Mouse (Mus musculus) forebrain, embryonic 11.5 days (tissue): ENCODE measurements around the gene Fam114a1. TPM values are rescaled to one million over a fixed set of nuclear protein-coding genes. Genes with fewer than 3 reads are reported as not detected.
A peak's percentile ranks its signal among the peaks of the same experiment; 100 is the strongest.

ENCODE experiments used
- ATAC-seq: fragments of 200-750 bp; cut with Nextera tagmentation; replicated peaks from 2 replicates; pipeline ENCODE4 v1.8.0; 2017; ENCODE audit warnings: moderate TSS enrichment; ENCODE audit not compliant: low FRiP score
- DNase-seq: peaks from one replicate; pipeline ENCODE4 v3.0.0-alpha.2; 2017; ENCODE audit warnings: low spot score
- H3K27ac ChIP-seq: fragments of 300-500 bp; sonication (generic); 2 replicates; pipeline ENCODE4 v1.5.1; 2014; ENCODE audit warnings: low read depth, low read length
- H3K27me3 ChIP-seq: fragments of 300-500 bp; sonication (generic); 2 replicates; pipeline ENCODE4 v1.6.1; 2014; ENCODE audit warnings: mild to moderate bottlenecking, low read length, mixed read lengths; ENCODE audit not compliant: control insufficient read depth, insufficient read depth
- H3K36me3 ChIP-seq: fragments of 300-500 bp; sonication (generic); 2 replicates; pipeline ENCODE4 v1.6.1; 2014; ENCODE audit warnings: mild to moderate bottlenecking, low read length, moderate library complexity, mixed read lengths; ENCODE audit not compliant: control insufficient read depth, insufficient read depth
- H3K4me1 ChIP-seq: fragments of 300-500 bp; sonication (generic); replicated peaks from 2 replicates; pipeline ENCODE4 v1.6.1; 2014; ENCODE audit warnings: low read length, mixed read lengths; ENCODE audit not compliant: control insufficient read depth, insufficient read depth
- H3K4me2 ChIP-seq: fragments of 300-500 bp; sonication (generic); 2 replicates; pipeline ENCODE4 v1.6.1; 2014; ENCODE audit warnings: low read depth, mild to moderate bottlenecking, low read length, moderate library complexity, mixed read lengths; ENCODE audit not compliant: severe bottlenecking
- H3K4me3 ChIP-seq: fragments of 300-500 bp; sonication (generic); 2 replicates; pipeline ENCODE4 v1.5.1; 2014; ENCODE audit warnings: low read depth, low read length
- H3K9ac ChIP-seq: fragments of 300-500 bp; sonication (generic); 2 replicates; pipeline ENCODE4 v1.6.1; 2014; ENCODE audit warnings: low read length
- H3K9me3 ChIP-seq: fragments of 300-500 bp; sonication (generic); 2 replicates; pipeline ENCODE4 v1.6.1; 2016; ENCODE audit warnings: low read length, mixed read lengths; ENCODE audit not compliant: control insufficient read depth
- WGBS: fragments of 180-500 bp; shearing (Covaris S2); extraction: QIAGEN DNeasy Blood & Tissue Kit; methylation state at CpG from one replicate; pipeline ENCODE4 v1.1.7; 2014; 5-methylcytosine and 5-hydroxymethylcytosine counted together
- polyA plus RNA-seq: library from polyadenylated mRNA; unstranded; fragments of >200 nt; fragmentation: Nextera tagmentation; extraction: Ambion mirVana; gene quantifications from 2 replicates; pipeline ENCODE4 v1.2.1, GENCODE M21; 2014

Gene Fam114a1
- polyA plus RNA-seq, 1 experiment from 2014 or later = 16.1 TPM

DNA sequence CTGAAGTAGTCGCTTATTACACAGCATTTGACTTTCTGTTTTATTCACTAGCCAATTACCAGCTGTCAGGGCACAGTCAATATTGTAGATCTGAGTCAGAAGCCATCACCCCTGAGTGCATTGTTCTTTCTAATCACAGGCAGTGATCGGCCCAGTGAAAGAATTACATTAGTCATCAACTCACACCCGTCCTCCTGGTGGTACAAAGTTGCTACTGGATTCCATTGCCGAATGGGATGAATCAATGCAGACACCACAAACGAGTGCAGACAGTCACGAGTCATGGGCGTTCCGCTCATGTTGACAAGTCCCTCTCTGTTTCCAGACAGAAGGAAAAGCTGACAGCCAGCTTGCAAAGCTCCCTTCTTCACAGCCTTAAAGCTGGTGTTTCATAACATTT is 22.7 kb downstream of the Fam114a1 start:
- Histone ChIP-seq H3K27me3 (no peaks in the 10 kb centered on the region), H3K4me2 (no peak overlapping the region), H3K9me3 (no peaks in the 10 kb centered on the region), H3K9ac (no peak overlapping the region), H3K4me1 (no peaks in the 10 kb centered on the region), H3K4me3 (no peak overlapping the region), H3K36me3 (no peaks in the 10 kb centered on the region), H3K27ac (no peak overlapping the region)
- ATAC-seq (no peak), DNase-seq (no peak)
- 68% methylated on average over 8 of the region's 8 CpGs for WGBS

GRCm38 (mm10) chr5:64995408-64995807 is 25.5 kb downstream of the Fam114a1 start:
- 94% methylated on average over 2 of the region's 2 CpGs for WGBS
- H3K27ac ChIP-seq = no peak overlapping the region
- H3K9me3 ChIP-seq = no peaks in the 10 kb centered on the region
- no peak for DNase-seq
- no peak overlapping the region for H3K9ac ChIP-seq
- ATAC-seq = no peak
- no peak overlapping the region for H3K4me3 ChIP-seq
- H3K4me2 ChIP-seq = no peak overlapping the region
- H3K36me3 ChIP-seq = no peaks in the 10 kb centered on the region
- no peaks in the 10 kb centered on the region for H3K27me3 ChIP-seq
- no peaks in the 10 kb centered on the region for H3K4me1 ChIP-seq

DNA sequence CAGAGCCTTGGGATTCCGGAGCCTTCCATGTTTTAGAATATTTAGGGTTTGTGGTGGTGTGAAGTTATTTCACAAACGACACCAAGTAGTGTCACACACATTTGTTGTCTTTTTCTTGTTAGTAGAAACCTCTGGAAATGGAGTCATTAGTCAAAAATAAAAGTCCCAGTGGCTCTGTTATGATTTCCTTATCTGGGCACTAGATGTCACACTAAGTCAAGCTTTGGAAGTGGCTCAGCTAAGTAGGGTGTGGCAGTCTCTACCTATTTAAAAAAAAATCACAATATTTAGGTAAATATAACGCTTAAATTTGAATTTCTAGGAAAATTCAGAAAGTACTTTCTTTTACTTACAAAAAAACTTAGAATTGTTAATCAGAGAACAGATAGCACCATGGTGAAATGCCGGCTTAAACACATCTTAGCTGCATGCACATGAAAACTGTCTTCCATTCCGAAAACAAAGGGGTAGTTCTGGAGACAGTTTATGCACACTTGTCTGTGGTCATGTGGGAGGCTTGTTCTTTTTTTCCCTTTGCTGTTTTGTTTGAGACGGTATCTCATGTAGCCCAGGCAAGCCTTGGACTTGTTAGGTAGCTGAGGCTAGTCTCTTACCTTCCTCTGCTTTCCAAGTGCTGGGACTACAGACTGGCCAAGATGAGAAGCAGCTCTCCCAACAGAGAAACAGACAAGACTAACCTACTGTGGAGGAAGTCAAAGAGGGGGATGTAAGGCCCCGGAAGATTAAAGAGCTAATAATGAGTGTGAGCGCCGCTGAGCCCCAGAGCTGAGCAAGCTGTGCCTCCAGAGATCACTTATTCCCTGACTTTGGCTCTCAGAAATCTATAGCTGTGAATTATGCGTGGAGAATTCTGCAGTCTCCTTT is 33.3 kb downstream of the Fam114a1 start:
- peak overlapping the region; percentile 47 for H3K27ac ChIP-seq
- H3K9ac ChIP-seq = no peak overlapping the region
- WGBS = 50% methylated on average over 10 of the region's 10 CpGs
- DNase-seq (no peak), ATAC-seq (0 out of 2 replicates have a peak, but pooled peaks have one; percentile 30)
- no peak overlapping the region for H3K4me2 ChIP-seq
- no peaks in the 10 kb centered on the region for H3K36me3 ChIP-seq
- no peaks in the 10 kb centered on the region for H3K9me3 ChIP-seq
- peaks cover 4% of the 10 kb centered on the region; the same call in 1 of the 2 replicates for H3K4me1 ChIP-seq
- no peak overlapping the region for H3K4me3 ChIP-seq
- H3K27me3 ChIP-seq = no peaks in the 10 kb centered on the region

GRCm38 (mm10) chr5:65003946-65004535 is 34.2 kb downstream of the Fam114a1 start:
- Histone ChIP-seq H3K9ac (no peak overlapping the region), H3K36me3 (no peaks in the 10 kb centered on the region), H3K4me1 (peaks cover 4% of the 10 kb centered on the region; the same call in 1 of the 2 replicates), H3K9me3 (no peaks in the 10 kb centered on the region), H3K27ac (no peak overlapping the region), H3K4me3 (no peak overlapping the region), H3K4me2 (no peak overlapping the region), H3K27me3 (no peaks in the 10 kb centered on the region)
- DNase-seq (no peak), ATAC-seq (no peak)
- WGBS = 55% methylated on average over 7 of the region's 7 CpGs

GRCm38 (mm10) chr5:65005251-65005650 is 35.4 kb downstream of the Fam114a1 start:
- 92% methylated on average over 4 of the region's 4 CpGs for WGBS
- Histone ChIP-seq H3K27me3 (no peaks in the 10 kb centered on the region), H3K4me1 (peaks cover 4% of the 10 kb centered on the region; the same call in 1 of the 2 replicates), H3K9me3 (no peaks in the 10 kb centered on the region), H3K9ac (no peak overlapping the region), H3K36me3 (no peaks in the 10 kb centered on the region), H3K4me2 (no peak overlapping the region), H3K27ac (no peak overlapping the region), H3K4me3 (no peak overlapping the region)
- no peak for ATAC-seq
- DNase-seq = no peak

- Histone ChIP-seq H3K27me3 (no peaks in the 10 kb centered on the region), H3K9me3 (no peaks in the 10 kb centered on the region), H3K27ac (no peak overlapping the region), H3K4me3 (no peak overlapping the region), H3K9ac (no peak overlapping the region), H3K4me1 (peaks cover 4% of the 10 kb centered on the region; the same call in 1 of the 2 replicates), H3K36me3 (no peaks in the 10 kb centered on the region), H3K4me2 (no peak overlapping the region)
- ATAC-seq (no peak), DNase-seq (no peak)
- 45% methylated on average over 4 of the region's 4 CpGs for WGBS
Observed at GRCm38 (mm10) chr5:65006011-65006491, 36.2 kb downstream of the Fam114a1 start.

- whole genome bisulfite sequencing = 85% methylated on average over 7 of the region's 7 CpGs
- Histone ChIP-seq H3K27ac (no peak overlapping the region), H3K4me3 (no peak overlapping the region), H3K27me3 (no peaks in the 10 kb centered on the region), H3K4me2 (no peak overlapping the region), H3K9ac (no peak overlapping the region), H3K36me3 (no peaks in the 10 kb centered on the region), H3K4me1 (no peaks in the 10 kb centered on the region), H3K9me3 (no peaks in the 10 kb centered on the region)
- no peak for DNase-seq
- ATAC-seq = no peak
Observed at GRCm38 (mm10) chr5:65011901-65012573, 42.2 kb downstream of the Fam114a1 start.

DNA sequence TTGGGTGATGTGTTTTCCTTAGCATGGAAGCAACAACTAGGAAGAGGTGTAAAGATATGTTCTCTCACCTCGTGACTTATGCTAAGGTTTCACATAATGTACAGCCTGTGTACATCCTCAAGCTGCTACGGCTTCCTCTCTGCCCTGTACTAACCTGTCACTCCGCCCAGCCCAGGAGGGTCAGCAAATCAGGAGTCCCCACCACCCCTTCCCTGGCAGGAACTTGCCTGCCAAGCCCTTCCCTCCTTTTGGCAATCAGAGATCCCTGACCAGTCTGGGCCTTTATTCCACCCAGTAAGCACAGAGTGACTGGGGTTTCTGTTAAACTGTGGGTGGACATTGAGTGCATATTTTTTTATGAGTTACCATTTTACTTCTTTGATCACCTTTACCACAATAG is 45.6 kb downstream of the Fam114a1 start:
- Histone ChIP-seq H3K27ac (no peak overlapping the region), H3K9ac (no peak overlapping the region), H3K27me3 (no peaks in the 10 kb centered on the region), H3K4me3 (no peak overlapping the region), H3K9me3 (no peaks in the 10 kb centered on the region), H3K4me1 (no peaks in the 10 kb centered on the region), H3K4me2 (no peak overlapping the region), H3K36me3 (no peaks in the 10 kb centered on the region)
- WGBS = 94% methylated on average over 3 of the region's 3 CpGs
- no peak for DNase-seq
- ATAC-seq = no peak
